Mouse (Mus musculus): Measurements from ENCODE around the gene Slc12a7.
A peak's percentile ranks its signal among the peaks of the same experiment; 100 is the strongest.
"Not testable (repeated sequence)": the region's sequence is repeated elsewhere in the genome, so short reads cannot be mapped to it uniquely, and the experiment has no call there.

Gene Slc12a7

DNA sequence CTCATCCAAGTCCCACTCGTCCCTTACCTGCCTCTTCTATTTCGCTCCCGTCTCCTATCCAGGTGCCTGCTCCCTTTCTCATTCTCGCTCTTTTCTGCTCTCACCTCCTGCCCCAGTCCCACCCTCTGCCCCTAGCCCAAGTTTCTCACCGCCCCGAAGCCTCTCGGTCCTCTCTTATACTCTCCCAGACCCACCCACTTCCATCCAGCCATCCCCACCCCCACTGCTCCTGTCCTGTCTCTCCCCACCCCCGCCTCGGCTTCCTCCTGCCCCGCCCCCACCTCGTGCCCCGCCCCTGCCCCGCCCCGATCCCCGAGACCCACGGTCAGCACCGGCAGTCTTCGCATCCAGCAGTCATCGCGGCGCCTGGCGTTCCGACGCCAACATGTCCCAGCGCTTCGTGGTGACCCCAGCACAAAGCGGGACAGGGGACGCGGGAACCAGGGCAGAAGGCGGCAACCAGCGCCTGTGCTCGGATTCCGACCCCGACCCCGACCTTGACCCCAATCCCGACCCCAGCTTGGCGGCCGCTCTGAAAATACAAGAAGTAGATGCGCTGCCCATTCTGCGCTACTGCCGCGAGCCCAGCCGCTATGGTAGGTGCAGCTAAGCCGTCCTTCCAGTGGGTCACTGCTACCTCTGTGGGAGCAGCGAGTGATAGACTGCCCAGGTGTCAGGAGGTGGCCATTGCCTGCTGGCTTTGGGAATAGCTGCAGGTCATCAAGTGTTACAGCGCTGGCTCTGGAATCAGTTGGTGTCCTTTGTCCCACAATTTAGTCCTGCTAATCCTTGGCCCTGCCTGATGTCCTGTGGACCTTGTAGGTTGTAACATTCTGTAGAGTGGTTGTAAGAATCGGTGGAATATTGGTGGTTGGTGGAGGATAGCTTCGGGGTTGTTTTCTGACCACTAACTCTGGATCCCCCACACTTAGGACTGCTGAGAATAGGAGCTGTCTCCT is at the start of gene Slc12a7:
Gene Slc12a7 (plus strand): TSS at position 353 of the 959 bp plus-strand sequence.
- no peak for DNase-seq

GRCm38 (mm10) chr13:73683682-73684081 is 49.2 kb upstream of the Slc12a7 start:
- no peak for DNase-seq

DNA sequence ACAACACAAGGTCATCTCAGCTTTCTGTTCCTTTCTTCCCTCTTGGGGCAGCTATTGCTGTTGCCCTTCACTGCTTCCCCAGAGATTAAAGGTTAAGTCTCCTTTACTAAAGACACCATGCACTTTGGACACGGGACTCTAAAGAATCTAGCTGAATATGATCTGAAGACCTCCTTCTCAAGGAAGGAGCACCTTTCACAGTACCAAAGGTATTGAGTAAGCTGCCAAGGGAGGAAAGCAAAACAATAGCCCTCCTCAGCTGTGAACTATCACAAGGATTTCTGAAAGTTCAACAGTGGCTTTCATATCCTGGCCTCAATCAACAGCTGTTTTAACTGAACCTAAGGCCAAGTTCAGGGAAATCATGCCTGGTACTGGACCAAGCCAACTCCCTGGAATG is 48.5 kb upstream of the Slc12a7 start:
- DNase-seq, result no peak

DNA sequence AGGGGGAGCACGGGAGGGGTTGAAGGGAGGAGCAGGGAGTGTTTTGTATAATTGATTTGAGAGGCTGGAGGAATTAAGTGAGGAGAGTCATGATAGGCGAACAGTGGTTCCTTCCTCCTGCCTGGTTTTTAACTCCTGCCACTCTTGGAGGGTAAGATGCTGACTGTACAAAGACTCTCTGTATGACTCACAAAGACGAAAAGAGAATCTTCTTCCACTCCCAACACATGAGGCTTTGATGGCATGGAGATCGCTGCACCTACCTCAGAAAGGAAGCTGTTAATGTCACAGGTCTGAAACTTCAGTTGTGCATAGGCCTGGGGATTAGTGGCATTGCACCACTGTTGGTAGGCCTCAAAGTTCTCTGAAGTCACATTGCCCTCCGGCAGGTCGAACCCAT is 47.4 kb upstream of the Slc12a7 start:
- no peak for DNase-seq

- no peak for DNase-seq
Observed at GRCm38 (mm10) chr13:73687601-73688000, 45.3 kb upstream of the Slc12a7 start.

DNA sequence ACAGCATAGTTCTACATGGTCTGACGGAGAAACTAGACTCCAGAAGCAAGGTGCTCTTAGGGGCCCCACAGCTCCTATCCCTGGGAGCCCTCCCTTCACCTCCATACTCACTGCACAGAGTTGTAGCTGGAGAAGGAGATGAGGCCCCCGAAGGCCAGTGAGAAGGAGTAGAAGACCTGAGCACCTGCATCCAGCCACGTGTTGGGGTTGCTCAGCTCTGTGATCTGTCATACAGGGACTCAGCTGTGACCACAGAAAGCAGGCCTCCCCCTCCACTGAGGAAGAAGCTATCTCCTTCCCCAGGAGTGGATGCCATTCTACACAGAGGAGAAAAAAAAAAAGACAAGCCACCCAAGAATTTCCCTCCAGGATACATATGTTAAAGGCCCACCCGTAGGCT is 44.0 kb upstream of the Slc12a7 start:
- no peak for DNase-seq

GRCm38 (mm10) chr13:73692249-73692868 is 40.5 kb upstream of the Slc12a7 start:
- peak; percentile 22 to 43 for DNase-seq

GRCm38 (mm10) chr13:73693333-73693732 is 39.6 kb upstream of the Slc12a7 start:
- no peak for DNase-seq

GRCm38 (mm10) chr13:73694972-73695371 is 37.9 kb upstream of the Slc12a7 start:
- no peak for DNase-seq

- DNase-seq, result no peak
Observed at GRCm38 (mm10) chr13:73696529-73696928, 36.4 kb upstream of the Slc12a7 start.

GRCm38 (mm10) chr13:73699714-73700113 is 33.2 kb upstream of the Slc12a7 start:
- DNase-seq, result no peak

GRCm38 (mm10) chr13:73700554-73700953 is 32.3 kb upstream of the Slc12a7 start:
- DNase-seq, result no peak

GRCm38 (mm10) chr13:73701161-73701883 is 31.6 kb upstream of the Slc12a7 start:
- DNase-seq, result peak; percentile 7 to 9

DNA sequence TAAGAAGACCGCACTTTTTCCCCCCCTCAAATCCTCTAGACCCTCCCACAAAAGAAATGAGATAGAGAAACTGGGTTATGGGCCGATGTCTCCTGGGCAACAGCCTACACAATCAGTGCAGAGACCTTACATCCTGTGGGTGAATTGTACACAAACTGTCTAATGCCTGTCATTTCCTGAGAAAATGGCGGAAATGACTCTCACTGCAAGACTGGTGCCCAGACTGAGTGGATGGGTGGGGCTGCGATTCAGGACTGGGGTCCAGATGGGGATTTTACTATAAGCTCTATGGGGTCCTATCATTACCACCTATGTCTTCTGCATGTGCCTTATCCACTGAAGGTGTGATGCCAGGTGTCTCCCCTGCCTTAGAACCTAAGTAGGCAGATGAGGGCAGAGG is 30.1 kb upstream of the Slc12a7 start:
- no peak for DNase-seq

- not testable (repeated sequence) for DNase-seq
Observed at GRCm38 (mm10) chr13:73703486-73703885, 29.4 kb upstream of the Slc12a7 start.

- DNase-seq, result no peak
Observed at GRCm38 (mm10) chr13:73704694-73705325, 28.1 kb upstream of the Slc12a7 start, which contains the start of gene Slc6a19. Gene Slc6a19 (minus strand): TSS chr13:73704865.

DNA sequence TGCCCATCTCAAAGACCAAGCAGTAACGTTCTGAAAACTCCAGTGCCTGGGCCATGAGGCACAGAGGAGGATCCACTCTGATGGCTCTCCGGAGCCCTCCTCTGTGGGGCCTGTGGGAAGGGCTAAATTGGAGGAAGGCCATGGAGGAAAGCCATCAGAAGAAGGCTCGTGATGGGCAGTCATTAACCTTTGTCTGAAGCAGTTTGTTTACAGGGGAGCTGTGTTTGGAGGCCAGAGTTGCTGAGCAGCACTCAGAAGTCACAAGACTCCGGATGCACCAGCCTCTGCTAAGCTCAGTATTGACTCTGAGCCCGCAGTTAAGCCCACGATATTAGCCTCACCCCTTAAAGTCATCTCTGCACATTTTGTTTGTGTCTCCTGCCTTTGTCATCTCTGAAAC is 23.4 kb upstream of the Slc12a7 start:
- DNase-seq, result no peak

GRCm38 (mm10) chr13:73711221-73711620 is 21.7 kb upstream of the Slc12a7 start:
- DNase-seq, result no peak

DNA sequence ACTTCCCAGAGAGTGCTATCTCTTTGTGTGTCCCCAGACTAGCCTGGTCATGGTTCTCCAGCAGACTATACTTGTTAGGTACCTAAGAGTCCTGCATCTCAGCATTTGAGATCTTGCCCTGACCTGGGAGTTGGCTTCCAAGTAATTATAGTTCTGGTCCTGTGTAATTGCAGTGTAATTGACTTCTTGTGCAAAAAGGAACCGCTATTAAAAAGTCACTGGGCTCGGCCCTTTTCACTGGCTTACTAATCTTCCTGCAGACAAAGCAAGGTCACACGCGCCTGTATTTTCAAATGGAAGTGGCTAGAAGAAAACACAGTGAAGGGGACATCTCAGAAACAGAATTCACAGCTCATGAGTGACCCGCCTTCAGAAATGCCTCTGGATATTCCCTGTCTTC is 21.1 kb upstream of the Slc12a7 start:
- DNase-seq, result no peak

DNA sequence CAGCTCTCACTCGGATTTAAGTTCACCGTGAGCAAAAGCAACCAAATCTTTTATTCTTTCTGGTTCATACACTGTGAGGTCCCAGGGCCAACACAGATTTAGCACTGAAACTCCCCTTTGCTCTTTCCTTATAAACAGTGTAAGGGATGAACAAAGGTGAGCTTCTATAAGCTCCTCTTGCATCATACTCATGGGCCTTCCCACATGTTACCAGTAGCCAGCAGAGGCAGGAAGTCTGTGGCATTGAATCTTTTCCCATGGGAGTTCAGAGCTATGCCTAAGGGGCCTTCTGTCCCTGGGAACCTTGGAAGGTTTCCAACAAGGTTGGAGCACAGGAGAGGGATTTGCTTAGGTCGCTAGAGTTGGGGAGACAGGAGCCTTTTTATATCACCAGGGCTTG is 20.7 kb upstream of the Slc12a7 start:
- no peak for DNase-seq

DNA sequence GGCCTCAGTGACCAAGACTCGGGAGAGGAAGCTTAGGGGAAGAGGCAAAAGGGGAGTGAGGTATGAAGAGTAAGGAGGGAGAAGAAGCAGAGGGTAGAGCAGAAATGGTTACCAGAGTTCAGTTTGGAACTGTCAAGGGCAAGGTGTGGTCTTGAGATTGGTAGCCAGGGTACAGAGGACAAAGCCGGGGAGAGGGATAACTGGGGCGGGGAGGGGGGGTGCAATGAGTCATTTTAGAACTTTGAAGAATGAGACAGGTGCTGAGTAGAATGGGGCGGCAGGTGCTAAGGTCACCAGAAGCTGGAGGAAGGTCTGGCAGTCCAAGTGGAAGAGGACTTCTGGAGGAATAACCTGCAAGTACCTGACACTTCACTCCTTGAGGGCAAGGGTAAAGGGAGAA is 19.7 kb upstream of the Slc12a7 start:
- no peak for DNase-seq

- no peak for DNase-seq
Observed at GRCm38 (mm10) chr13:73714020-73714419, 18.9 kb upstream of the Slc12a7 start.

GRCm38 (mm10) chr13:73718225-73718624 is 14.7 kb upstream of the Slc12a7 start:
- peak; percentile 64 to 80 for DNase-seq
